Mouse (Mus musculus) ES-Bruce4 (cell line): Measurements from ENCODE around the gene Arf3.

Source experiments
- CTCF ChIP-seq: IDR thresholded peaks from one replicate; pipeline ENCODE4 v1.8.1; 2011; ENCODE audit warnings: low read depth, low read length
- POLR2A ChIP-seq: IDR thresholded peaks from one replicate; pipeline ENCODE4 v1.8.1; 2011; ENCODE audit warnings: low read length; ENCODE audit not compliant: insufficient read depth

DNA sequence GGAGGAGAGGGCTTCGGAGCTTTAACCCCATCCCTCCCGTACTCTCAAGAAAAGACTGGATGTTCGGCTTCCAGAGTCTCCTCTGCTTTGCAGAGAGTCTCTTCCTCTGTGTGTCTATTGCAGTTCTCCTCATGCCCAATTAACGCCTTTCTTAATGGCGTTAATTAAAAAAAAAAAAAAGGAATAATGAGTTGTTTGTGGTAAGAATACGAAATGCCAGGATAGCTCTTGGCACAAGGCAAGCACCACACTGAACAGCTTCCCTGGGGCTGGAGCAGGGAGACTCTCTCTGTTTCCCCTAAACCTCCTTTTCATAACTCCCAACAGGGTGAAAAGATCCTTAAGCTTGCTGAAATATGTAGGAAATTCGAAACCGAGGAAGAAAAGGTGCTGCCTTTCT lies 40.8 kb downstream of the Arf3 start:
- TF ChIP-seq CTCF, result no peak
- no peak for TF ChIP-seq POLR2A
